Mouse (Mus musculus) urinary bladder, postnatal 25 days (tissue): ENCODE measurements at regions not wholly inside any gene's neighbourhood (a gene's known extent, or its start where the extent isn't known, plus 50 kb on each side); places are given as distances from the start of the nearest gene placed in this dataset.

Source experiments
- DNase-seq: peaks from one replicate; pipeline ENCODE4 v3.0.0; 2022; ENCODE audit warnings: low spot score

DNA sequence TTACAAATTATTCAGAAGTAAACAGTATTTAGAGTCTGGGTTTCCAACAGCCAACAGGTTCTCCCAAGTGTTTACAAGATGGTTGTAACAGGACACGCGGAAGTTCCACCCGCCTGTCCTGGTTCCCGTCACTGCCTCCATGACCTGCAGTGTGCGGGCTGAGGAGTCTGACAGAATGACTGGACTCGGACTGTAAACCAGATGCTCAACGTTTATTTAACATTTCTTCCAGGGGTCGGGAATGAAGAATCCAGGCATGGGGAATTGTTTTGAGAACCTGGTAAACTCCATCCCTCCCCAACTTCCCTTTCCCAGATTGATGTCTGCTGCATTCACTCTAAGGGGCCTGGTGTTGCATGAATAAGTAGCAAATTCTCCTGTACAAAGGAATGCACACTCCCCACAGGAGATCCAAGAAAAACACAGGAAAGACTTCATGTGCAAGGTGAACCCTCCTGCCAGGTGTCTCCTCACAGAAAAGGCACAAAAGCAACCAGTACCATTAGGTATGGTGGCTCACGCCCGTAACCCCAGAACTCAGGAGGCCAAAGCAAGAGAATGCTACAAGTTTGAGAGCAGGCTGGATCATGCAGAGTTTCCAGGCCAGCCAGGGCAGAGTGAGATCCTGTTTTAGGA is 151.1 kb upstream of the Irf2bp2 start:
- no peak for DNase-seq

DNA sequence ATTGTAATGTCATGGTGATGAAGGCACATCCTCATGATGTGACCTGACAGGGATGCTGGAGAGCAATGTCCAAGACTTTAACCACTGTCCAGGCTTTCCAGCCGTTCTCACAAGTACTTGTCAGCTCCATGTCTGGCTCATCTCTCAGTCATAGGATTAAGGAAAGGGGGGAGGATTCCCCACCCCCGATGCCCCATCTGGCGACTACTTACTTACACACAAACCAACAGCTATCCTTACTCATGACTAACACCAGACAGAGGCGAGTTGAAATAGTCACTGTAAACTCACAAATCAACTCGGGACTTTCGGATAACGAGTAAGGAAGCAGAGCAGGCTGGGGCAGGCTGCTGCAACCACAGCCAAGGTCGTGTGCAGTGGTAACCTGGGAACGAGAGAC is 149.5 kb upstream of the Irf2bp2 start:
- DNase-seq, result no peak

DNA sequence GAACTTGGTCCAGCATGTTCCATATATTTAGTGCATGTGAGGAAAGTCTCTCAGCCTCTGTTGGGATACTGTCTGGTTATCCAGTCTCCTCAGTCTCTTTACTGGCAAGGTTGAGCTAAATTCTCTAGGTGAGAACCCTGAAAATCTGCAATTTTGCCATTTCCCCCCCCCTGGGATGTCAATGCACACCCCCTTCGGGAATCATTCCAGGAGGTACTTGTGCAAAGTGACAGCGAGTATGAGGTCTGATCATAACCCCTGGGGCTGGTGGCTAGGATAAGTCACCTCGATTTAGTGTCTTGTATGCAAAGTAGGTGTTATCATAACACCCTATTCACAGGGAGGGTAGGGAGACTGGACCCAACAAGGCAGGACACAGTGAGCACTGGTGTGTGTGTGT is 148.3 kb upstream of the Irf2bp2 start:
- DNase-seq, result no peak

DNA sequence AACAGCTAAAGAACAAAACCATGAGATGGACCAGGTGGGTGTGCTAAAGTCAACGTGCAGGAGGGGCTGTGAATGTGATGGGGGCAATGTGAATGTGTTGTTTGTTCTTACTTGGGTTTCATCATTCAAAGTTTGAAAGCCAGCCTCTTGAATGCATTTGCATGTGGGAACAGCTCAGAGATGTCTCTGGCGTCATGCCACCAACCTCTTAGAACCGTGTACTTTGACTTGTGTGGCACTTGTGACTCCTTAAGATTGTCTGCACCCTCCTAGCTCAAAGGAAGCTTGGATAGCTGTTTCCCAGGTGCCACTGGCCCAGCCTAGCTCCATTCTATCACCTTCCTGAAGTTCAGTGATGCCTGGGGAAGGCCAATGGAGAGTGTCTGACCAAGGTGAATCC is 147.2 kb upstream of the Irf2bp2 start:
- no peak for DNase-seq

DNA sequence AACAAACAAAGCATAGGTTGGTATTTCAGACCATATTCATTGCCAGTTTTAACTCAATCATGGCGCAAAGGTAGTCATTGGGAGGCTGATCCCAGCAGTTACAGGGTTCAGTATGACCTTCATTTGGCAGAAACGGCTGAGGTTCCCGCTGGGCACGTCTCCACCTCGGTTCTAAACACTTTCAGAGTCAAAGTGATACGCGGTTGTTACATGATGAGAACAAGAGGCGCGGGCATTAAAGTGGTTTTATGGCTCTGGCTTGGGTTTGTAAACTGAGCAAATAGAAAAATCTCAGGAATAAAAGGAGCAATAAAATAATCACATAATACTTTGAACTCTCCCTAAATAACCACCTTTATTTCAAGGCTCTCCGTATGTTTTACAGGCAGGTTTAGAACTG is 146.0 kb upstream of the Irf2bp2 start:
- DNase-seq, result no peak

DNA sequence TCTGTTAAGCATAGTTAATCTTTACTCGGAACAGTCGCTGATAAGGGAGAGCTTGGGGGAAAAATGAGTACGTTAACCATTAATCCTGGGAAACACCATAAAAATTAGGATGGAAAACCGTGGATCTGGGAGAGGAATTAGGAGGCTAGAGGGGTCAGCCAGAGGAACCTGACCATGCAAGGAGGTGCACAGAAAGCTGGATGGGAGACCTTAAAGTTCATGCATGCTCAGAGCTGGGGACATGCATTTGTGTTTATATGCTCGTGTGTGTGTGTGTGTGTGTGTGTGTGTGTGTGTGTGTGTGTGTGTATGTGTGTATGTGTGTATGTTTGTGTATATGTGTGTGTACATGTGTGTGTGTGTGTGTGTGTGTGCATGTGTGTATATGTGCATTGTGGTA is 143.2 kb upstream of the Irf2bp2 start:
- DNase-seq, result no peak

DNA sequence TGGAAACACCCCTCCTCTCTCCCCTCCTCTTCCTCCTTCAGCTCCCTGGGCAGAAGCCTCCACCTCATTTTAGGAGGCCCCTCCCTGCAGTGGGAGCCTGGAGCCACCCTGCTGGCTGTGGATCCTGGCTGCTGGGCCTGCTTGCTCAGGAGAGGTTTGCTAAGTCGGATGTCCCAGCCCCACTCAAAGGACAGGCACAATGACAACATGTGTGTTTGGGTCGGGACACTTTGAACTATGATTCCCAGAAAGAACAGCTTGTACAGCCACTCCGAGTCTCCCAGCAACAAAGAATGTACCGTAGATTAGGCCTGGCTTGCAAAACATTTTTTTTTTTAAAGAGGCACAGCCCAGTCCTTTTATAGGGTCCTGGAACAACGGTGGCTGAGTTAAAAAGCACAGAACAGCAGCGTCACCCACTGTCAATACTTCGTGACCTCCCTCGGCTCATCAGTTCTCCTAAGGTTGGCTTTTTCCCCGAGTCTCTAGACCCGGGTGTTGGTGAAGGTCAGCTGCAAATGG is 142.7 kb upstream of the Irf2bp2 start:
- no peak for DNase-seq

DNA sequence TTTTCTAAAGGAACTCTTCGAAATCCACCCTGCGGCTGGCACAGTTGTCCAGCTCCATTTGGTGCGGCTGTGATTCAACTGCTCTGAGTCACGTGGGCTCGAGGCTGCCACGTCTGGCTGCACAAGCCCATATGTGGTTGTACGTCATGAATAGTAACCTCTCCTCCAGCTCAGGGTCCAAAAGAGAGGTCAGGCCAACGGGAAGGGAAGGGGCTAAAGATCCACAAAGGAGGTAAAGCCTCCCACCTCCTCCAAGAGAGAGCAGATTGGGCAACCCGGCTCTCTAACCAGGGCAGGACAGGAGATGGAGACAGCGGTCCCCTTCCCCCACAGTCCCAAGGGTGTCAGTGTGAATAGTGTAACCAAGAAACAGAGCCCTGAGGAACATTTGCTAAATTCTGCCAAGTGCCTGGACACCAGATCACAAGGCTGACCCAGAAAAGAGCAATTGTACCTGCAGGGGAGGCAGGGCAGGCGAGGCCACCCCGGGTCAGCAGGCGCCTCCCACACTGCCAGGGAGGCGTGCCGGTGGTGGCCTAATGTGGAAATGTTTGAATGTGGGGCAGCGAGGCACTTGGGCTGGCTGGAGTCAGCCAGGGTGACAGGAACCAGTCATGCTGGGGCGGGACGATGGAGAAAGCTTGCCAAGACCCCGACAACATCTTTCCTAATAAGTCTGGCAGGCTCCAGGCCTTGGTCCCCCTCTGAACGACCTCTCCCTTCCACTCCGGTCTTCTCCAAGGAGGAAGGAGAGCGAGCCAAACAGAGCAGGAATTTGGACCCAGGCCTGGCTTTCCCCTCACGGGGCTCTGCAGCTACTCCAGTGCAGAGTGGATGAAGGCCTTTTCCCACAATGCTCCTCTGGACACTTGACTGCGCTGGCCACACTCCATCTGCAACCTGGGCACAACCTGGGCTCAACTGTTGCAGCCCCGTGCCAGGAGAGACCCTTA is 142.0 kb upstream of the Irf2bp2 start:
- peak; percentile 71 for DNase-seq

DNA sequence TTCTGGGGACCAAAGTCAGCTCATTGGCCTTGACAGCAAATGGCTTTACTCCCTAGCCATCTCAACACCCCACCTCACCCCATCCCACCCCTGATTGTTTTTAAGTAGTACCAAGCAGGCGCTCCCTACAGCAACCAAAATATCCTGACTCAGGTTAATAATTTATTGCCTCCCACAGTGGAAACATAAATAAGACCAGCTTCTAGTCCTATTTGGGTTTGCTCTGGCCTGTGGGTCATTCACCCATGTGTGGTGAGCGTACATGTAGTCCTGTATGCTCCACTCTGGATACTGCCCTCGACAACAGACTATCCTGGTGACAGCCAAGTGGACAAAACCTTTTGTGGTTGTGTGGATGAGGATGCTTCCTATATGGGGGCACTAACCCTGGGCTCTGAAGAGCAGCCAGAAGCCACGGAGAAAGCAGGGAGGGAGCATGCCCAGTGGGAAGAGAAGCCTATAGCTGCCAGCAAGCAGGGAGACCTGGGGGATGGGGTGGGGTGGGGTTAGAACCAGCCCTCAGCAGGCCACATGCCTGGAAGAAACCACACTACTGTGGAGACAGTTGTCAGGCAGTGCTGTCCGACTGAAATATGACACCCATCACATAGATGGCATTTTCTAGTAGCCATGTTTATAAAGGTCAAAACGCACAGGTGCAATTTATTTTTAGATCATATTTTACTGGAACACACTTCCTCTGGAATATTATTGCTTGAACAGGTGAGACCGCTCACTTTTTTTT is 141.1 kb upstream of the Irf2bp2 start:
- DNase-seq, result no peak

DNA sequence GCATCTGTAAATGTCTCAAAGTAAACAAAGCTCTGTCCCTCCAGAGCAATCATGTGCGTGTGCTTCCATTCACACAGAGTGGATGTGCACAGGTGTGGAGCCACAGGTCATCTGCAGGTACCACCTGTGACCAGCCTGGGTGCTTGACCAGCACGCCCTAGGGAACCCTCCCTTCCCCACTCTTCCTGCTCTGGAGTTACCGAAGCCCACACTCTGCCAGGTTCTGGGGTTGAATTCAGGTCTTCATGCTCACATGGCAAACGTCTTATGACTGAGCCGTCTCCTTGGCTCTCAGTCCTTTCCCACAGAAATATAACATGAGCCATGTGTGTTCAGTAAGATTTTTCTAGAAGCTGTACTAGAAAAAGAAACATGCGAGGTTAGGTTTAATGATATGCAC is 140.0 kb upstream of the Irf2bp2 start:
- DNase-seq, result no peak

DNA sequence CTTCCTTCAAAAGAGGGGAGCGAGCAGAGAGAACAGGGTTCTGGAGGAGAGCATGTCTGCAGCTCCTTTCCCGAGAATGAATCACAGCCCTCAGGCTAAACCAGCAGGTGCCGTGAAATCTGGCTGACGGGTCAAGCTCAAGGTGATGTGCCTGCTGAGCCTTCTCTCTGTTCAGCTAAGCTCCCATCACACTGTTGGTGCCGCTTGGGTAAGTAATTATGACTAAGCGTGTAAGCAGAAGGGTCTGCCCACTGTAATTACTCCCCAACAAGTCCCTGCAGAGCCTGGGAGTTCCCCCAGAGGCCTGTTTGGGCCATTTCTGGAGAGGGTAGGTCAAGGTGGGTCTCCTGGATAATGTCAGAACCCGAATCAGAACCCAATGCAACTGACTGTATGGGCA is 139.5 kb upstream of the Irf2bp2 start:
- no peak for DNase-seq

DNA sequence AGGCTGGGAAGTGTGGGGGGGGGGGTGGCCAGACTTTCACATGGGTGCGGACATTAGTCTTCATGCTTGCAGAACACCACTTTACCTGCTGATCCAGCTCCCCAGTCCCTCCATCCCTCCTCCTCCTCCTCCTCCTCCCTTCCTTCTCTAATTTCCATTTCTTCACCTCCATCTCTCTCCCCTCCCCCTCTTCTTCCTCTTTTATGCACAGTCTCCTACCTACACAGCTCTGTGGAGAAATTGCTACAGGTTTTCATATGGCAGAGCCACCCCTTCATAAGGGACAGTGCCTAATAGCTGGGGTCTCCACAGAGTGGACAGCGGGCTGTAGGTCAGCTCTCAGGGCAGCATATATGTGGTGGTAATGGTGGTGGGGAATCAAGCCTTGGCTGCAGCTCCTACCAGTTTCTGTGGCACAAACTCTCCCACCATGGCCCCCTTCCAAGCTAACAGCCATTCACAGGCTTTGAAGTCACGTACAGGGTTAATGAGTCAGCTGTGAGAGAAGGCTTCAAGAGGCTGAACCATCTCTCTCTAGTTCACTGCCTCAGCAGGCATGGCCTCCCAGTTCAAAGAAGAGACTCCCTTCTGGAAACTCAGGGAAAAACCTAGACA is 136.3 kb upstream of the Irf2bp2 start:
- no peak for DNase-seq

DNA sequence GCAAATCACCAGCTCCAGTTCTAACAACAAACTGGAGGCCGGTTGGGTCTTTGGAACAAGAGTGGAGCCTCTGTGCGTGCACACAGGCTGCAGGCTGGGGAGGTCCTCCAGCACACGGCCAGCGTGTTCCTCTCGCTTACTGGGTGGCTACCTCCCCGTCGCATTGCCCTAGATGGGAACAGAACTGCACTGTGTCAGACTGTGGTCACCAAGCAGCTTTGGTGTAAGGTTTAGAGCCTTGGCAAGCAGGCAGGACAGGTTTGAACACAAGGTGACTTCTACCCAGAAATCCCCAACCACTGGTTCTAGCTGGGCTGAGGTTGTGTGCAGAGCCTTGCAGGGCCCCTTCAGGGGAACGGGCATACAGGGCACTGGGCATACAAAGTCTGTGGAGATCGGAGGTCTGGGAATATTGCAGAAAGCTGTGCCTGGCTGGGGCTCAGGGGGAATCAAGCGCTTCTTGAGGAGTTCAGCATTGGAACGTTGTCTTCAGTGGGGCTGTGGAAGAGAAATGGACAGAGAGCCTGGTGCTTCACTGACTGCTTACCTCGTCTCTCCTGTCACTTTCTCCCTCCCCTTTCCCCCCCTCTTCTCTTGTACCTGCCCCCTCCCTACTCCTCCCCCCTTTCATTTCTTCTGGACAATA is 135.3 kb upstream of the Irf2bp2 start:
- no peak for DNase-seq

DNA sequence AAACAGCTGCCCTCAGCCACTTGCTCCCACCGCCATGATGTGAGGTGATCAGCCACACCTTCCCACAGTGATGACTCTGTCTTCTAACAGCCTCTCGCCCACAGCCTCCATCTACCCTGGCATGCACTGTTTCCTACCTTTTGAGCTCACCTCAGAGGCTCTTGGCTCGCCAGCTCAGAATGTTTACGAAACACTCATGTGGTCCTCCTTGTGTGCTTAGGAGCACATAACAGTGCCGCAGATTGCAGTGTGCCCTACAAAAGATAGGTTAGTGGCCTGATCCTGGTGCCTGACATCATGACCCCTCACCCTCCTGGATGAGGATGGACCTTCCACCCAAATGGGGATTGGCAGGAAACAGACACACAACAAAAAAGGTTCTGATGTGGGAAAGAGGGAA is 134.3 kb upstream of the Irf2bp2 start:
- no peak for DNase-seq

DNA sequence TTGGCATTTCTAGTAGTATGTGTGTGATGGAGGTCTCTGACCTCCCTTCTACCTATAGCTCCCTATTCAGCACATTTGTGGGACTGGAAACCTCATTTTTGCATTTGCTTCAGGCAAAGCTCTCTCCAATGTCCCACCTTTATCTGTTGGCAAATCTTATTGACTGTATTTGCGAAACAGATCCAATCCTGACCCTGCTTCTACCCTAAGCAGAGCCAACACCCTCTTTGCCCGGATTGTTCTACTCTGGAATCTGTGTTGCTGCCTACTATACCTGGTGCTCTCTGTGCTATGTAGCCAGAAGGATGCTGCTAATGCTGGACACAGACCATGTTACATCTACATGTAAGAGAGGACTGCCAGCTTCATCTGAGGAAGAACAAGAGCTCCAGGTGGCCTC is 133.3 kb upstream of the Irf2bp2 start:
- no peak for DNase-seq

DNA sequence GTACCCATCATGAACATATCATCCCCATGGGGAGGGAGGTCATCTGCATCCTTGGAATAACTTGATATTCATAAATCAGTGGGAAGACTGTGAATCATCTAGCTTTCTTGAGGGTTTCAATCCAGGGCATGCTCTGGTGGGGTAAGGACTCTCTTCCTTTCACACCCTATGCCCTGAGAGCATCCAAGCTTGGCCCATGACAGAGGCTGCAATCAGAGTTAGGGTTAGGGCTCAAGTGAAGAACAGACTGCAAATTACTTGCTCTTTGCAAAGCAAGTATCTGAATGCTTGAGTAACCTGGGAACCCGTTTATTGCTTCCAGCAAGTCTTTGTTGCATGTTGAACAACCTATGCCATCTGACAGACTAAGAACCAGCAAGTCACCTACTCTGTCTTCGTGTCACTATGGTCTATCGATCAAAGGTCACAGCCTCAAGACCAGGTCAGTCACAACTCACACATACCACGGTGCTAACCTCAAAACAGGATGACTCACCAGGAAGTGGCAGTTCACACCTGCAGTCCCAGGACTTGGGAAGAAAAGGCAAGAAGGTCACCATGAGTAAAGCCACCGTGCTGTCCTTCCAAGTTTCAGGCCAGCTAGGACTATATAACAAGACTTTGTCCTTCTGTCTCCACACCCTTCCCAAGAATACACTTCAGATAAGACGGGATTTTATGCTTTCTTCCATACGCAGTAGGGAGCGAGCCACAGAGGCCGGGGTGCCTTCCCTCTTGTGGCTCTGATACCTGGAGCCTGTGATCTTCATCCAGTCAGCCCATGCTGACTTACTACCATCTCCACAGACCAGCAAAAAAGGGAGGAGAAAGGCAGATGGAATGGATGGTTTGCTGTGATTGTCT is 129.7 kb upstream of the Irf2bp2 start:
- no peak for DNase-seq

DNA sequence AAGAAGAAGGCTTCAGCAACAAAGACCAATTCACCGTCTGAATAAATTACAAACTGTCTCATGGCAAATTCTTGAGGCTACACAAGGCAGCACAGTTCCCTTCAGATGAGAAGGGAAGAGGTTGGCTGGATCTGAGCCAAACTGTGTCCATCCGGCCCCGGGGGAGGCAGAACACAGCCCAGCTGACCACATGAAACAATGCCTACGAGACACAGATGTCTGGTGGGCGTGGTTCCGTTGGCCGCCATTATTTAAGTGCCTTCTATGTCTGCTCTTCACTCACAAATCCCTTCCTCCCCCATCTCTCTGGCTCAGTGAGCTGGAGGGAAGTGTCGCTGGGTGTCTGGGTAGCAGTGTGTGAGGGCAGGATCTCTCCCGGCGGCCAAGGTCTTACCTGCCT is 127.8 kb upstream of the Irf2bp2 start:
- no peak for DNase-seq

DNA sequence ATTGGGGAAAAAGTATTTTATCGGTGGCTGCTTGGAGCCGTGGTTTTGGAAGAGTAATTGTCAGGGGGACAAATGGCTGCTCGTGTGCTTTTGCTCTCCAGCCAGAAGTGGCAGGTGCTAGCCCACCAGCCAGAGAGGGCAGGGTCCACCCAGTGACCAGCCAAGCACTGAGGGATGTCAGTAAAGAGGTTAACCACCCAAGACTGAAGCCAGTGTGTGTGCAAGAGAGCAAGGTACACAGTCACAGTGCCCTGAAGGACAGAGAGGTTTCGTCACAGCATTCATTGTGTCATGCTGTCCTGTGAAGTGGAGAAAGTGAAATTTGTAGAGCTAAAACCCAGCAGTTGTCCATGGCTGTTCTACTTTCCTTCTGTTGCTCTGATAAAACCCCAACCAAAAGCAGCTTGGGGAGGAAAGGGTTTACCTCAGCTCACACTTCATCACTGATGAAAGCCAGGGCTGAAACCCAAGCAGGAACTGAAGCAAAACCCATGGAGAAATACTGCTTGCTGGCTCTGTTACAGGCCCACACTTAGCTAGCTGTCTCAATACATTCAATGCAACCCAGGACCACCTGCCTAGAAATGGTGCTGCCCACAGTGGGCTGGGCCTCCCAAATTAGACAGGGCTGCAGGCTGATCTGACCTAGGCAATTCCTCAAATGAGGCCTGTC is 126.8 kb upstream of the Irf2bp2 start:
- DNase-seq, result no peak

DNA sequence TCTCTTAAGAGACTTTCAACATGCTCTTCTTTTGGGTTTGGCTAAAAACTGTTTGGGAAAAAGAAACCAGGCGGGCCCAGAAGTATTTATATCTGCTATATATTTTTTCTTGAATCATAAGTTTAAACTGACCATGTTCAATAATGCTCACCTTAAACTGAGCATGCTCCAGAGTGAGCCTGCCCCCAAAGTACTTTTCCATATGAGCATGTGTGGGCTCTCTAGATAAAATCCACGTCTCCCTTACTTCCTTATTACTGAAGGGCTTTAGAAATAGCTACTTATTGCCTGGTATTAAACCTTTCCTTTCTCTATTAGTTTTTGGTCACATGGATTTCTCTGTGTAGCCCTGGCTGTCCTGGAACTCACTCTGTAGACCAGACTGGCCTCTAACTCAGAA is 126.0 kb upstream of the Irf2bp2 start:
- DNase-seq, result no peak

DNA sequence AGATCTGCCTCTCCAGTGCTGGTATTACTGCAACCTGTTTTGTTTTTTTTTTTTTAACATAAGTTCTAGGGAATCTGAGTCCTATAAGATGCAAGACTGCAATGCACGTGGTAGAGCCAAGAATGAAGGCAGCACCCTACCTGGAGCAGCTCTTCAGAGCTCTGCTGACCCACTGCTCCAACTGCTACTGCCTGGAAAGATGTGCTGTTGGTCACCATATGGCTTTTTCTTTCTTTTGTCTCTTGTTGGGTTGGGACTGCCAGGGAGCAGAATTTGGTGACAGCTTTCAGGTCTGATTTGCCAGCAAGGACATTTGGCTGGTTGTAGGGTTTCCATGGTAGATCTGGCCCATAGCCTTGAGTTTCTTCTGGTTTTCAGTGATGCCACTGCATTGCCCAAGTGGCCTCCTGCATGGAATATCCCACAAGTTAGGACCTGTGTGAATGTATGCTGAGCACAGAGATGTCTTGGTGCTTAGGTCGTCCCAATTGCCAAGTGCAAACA is 123.9 kb upstream of the Irf2bp2 start:
- DNase-seq, result no peak
